Comparison of ENCODE assay signal across 8 mouse cellular contexts in genomic region chr7:80026990-80027635, GRCm38 (mm10). TPM values are rescaled to one million over a fixed set of nuclear protein-coding genes. Genes with fewer than 3 reads are reported as not detected.
DNase-seq lines count a peak whose midpoint lies in the region; ATAC-seq and TF ChIP-seq lines count a peak whose summit lies in the region.

No protein-coding gene starts in this region.

- peak overlapping the region; percentile 92 for H3K9ac ChIP-seq in heart, embryonic 14.5 days (ENCODE audit: low read length)
- peak overlapping the region; percentile 98 for H3K9ac ChIP-seq in kidney, postnatal 0 days (ENCODE audit: low read depth, low read length)
- peak overlapping the region; percentile 74 for H3K9ac ChIP-seq in liver, embryonic 16.5 days (ENCODE audit: low read depth, low read length)
- H3K9ac ChIP-seq in neural tube, embryonic 12.5 days, result peak overlapping the region; percentile 92

- TF ChIP-seq CTCF in kidney, postnatal 0 days (IDR thresholded peaks at IDR 0.05; ENCODE audit: low read depth), result no peak
- TF ChIP-seq CTCF in testis, adult 2 months (IDR thresholded peaks at IDR 0.05; ENCODE audit: control insufficient read depth, insufficient read depth, insufficient replicate concordance, low read depth, low read length), result no peak

- H3K36me3 ChIP-seq in heart, embryonic 14.5 days (ENCODE audit: control insufficient read depth, insufficient read depth, low read length), result peaks cover 4% of the 10 kb centered on the region; the same call in 1 of the 2 replicates
- H3K36me3 ChIP-seq in kidney, postnatal 0 days (ENCODE audit: insufficient read depth, low read length), result no peaks in the 10 kb centered on the region
- no peaks in the 10 kb centered on the region for H3K36me3 ChIP-seq in liver, embryonic 16.5 days (ENCODE audit: control insufficient read depth, insufficient read depth)
- no peaks in the 10 kb centered on the region for H3K36me3 ChIP-seq in neural tube, embryonic 12.5 days
- H3K36me3 ChIP-seq in testis, adult 2 months (ENCODE audit: control insufficient read depth, insufficient read depth, low read length), result no peaks in the 10 kb centered on the region

- H3K27me3 ChIP-seq in heart, embryonic 14.5 days (ENCODE audit: control insufficient read depth, insufficient read depth, low read length), result no peaks in the 10 kb centered on the region
- H3K27me3 ChIP-seq in kidney, postnatal 0 days (ENCODE audit: insufficient read depth, low read length), result no peaks in the 10 kb centered on the region
- peaks cover 22% of the 10 kb centered on the region for H3K27me3 ChIP-seq in liver, embryonic 16.5 days (ENCODE audit: control insufficient read depth, insufficient read depth, low read depth, low read length)
- no peaks in the 10 kb centered on the region for H3K27me3 ChIP-seq in neural tube, embryonic 12.5 days (replicated peaks)
- H3K27me3 ChIP-seq in testis, adult 2 months (ENCODE audit: control insufficient read depth, insufficient read depth, low read length), result no peaks in the 10 kb centered on the region; the same call in 1 of the 2 replicates

- H3K27ac ChIP-seq in heart, embryonic 14.5 days (replicated peaks in 1 of 2; ENCODE audit: control insufficient read depth in 1 of 2, insufficient read depth in 1 of 2, low read depth in 2 of 2, low read length in 2 of 2), result peak overlapping the region; percentile 61 to 94
- H3K27ac ChIP-seq in kidney, postnatal 0 days, result peak overlapping the region; percentile 98
- H3K27ac ChIP-seq in liver, embryonic 16.5 days (ENCODE audit: low read length), result peak overlapping the region; percentile 88
- peak overlapping the region; percentile 59 for H3K27ac ChIP-seq in neural tube, embryonic 12.5 days
- peak overlapping the region; percentile 45 for H3K27ac ChIP-seq in testis, adult 2 months (ENCODE audit: control insufficient read depth, insufficient read depth, low read depth, low read length)

- H3K4me2 ChIP-seq in heart, embryonic 14.5 days (ENCODE audit: low read length), result peak overlapping the region; percentile 84
- peak overlapping the region; percentile 89 for H3K4me2 ChIP-seq in kidney, postnatal 0 days (ENCODE audit: low read length)
- H3K4me2 ChIP-seq in liver, embryonic 16.5 days (ENCODE audit: low read depth, low read length), result peak overlapping the region; percentile 83
- H3K4me2 ChIP-seq in neural tube, embryonic 12.5 days (replicated peaks), result peak overlapping the region; percentile 87

- WGBS in heart, embryonic 14.5 days, result under 1% methylated on average over 42 of the region's 71 CpGs
- WGBS in kidney, postnatal 0 days, result 0% methylated on average over 41 of the region's 71 CpGs
- WGBS in liver, embryonic 16.5 days (ENCODE audit: insufficient replicate concordance), result under 1% methylated on average over 70 of the region's 71 CpGs
- WGBS in neural tube, embryonic 12.5 days, result under 1% methylated on average over 55 of the region's 71 CpGs

- no peaks in the 10 kb centered on the region for H3K9me3 ChIP-seq in heart, embryonic 14.5 days (ENCODE audit: control insufficient read depth, low read length)
- H3K9me3 ChIP-seq in kidney, postnatal 0 days (replicated peaks; ENCODE audit: low read length), result no peaks in the 10 kb centered on the region
- no peaks in the 10 kb centered on the region for H3K9me3 ChIP-seq in liver, embryonic 16.5 days (replicated peaks; ENCODE audit: control insufficient read depth, low read length)
- no peaks in the 10 kb centered on the region for H3K9me3 ChIP-seq in neural tube, embryonic 12.5 days

- peak; percentile 51 to 65 for DNase-seq in left cerebral cortex, adult 18-20 months (ENCODE audit: low spot score in 2 of 2)
- no peak for DNase-seq in left cerebral cortex, adult 11 months (ENCODE audit: low spot score)
- DNase-seq in kidney, postnatal 0 days (ENCODE audit: low spot score), result peak; percentile 76

- no peak for TF ChIP-seq POLR2A in testis, adult 2 months (IDR thresholded peaks at IDR 0.05; ENCODE audit: control insufficient read depth, low read depth, low read length)

- ATAC-seq in erythroblast, adult 5-6 weeks (replicated peaks; ENCODE audit: low FRiP score, poor library complexity, severe bottlenecking), result peak; percentile 33; the same call in 1 of the 2 replicates
- no peak for ATAC-seq in heart, embryonic 14.5 days (ENCODE audit: insufficient number of reproducible peaks, insufficient read depth, low FRiP score, low read depth)
- ATAC-seq in kidney, postnatal 0 days (replicated peaks; ENCODE audit: low FRiP score, low read depth), result 0 out of 2 replicates have a peak, but pooled peaks have one; percentile 19
- ATAC-seq in liver, embryonic 16.5 days (ENCODE audit: low read depth), result peak; percentile 19; the same call in 1 of the 2 replicates
- no peak for ATAC-seq in neural tube, embryonic 12.5 days (ENCODE audit: low FRiP score, low read depth)

- peak overlapping the region; percentile 88 to 96 for H3K4me3 ChIP-seq in heart, embryonic 14.5 days (ENCODE audit: control insufficient read depth in 1 of 2, insufficient read depth in 1 of 2, low read depth in 1 of 2, low read length in 2 of 2)
- H3K4me3 ChIP-seq in kidney, postnatal 0 days (replicated peaks; ENCODE audit: low read depth, low read length), result peak overlapping the region; percentile 92
- H3K4me3 ChIP-seq in liver, embryonic 16.5 days (ENCODE audit: low read depth, low read length), result peak overlapping the region; percentile 72
- H3K4me3 ChIP-seq in neural tube, embryonic 12.5 days, result peak overlapping the region; percentile 86
- peak overlapping the region; percentile 87 for H3K4me3 ChIP-seq in testis, adult 2 months (ENCODE audit: control insufficient read depth, low read depth, low read length)

- peaks cover 5 to 29% of the 10 kb centered on the region in 2 experiments for H3K4me1 ChIP-seq in heart, embryonic 14.5 days (ENCODE audit: control insufficient read depth in 2 of 2, insufficient read depth in 2 of 2, low read length in 2 of 2)
- peaks cover 8% of the 10 kb centered on the region; the same call in 1 of the 2 replicates for H3K4me1 ChIP-seq in kidney, postnatal 0 days (replicated peaks; ENCODE audit: insufficient read depth, low read length)
- peaks cover 12% of the 10 kb centered on the region for H3K4me1 ChIP-seq in liver, embryonic 16.5 days (ENCODE audit: control insufficient read depth, low read depth, low read length)
- H3K4me1 ChIP-seq in neural tube, embryonic 12.5 days, result peaks cover 45% of the 10 kb centered on the region
- H3K4me1 ChIP-seq in testis, adult 2 months (ENCODE audit: control insufficient read depth, insufficient read depth, low read length), result peaks cover 7% of the 10 kb centered on the region

RNA-seq across cellular contexts. Expression of gene Zfp710, which starts 2.5 kb away (rescaled TPM):
- total RNA-seq in left cerebral cortex, adult 18-20 months (2021), result 10 to 100 TPM; 19.4 to 22.1 TPM
- total RNA-seq in erythroblast, adult 5-6 weeks (2015; ENCODE audit: low replicate concordance), result 6.9 and 8.8 TPM in 2 replicates
- total RNA-seq in erythroblast, adult 5-6 weeks (2017; ENCODE audit: low replicate concordance), result 5.1 and 6.0 TPM in 2 replicates
- 11.5 and 12.2 TPM in 2 replicates for polyA plus RNA-seq in heart, embryonic 14.5 days (2014; fragmentation: Nextera tagmentation; extraction: Ambion mirVana)
- 14.8 and 15.3 TPM in 2 replicates for polyA plus RNA-seq in kidney, postnatal 0 days (2015; fragmentation: Nextera tagmentation; extraction: Ambion mirVana)
- polyA plus RNA-seq in liver, embryonic 16.5 days (2015; fragmentation: Nextera tagmentation; extraction: Ambion mirVana), result 6.8 and 7.4 TPM in 2 replicates
- polyA plus RNA-seq in neural tube, embryonic 12.5 days (2016; fragmentation: Nextera tagmentation; extraction: Ambion mirVana), result 24.7 and 26.3 TPM in 2 replicates
- polyA plus RNA-seq in testis, adult 2 months (2012; rRNA removed), result 3.8 and 5.1 TPM in 2 replicates

Comparison
In these comparisons a context has a peak if more than half of its experiments do, and no peak if none do; other contexts are left out.
1. ATAC-seq: peak in erythroblast, adult 5-6 weeks (single experiment), kidney, postnatal 0 days (single experiment) and liver, embryonic 16.5 days (single experiment); none in heart, embryonic 14.5 days (single experiment) and neural tube, embryonic 12.5 days (single experiment).
2. H3K27ac ChIP-seq: peak in every context shown above with its lines; median percentile 98 in kidney, postnatal 0 days; 88 in liver, embryonic 16.5 days; 78 in heart, embryonic 14.5 days; 59 in neural tube, embryonic 12.5 days; 45 in testis, adult 2 months.
3. Peak in every context shown above with its lines, with median percentiles within 50 percentile points of each other: H3K4me2 ChIP-seq, H3K4me3 ChIP-seq and H3K9ac ChIP-seq.